8 mouse cellular contexts compared by ENCODE assay signal in the genomic region with DNA sequence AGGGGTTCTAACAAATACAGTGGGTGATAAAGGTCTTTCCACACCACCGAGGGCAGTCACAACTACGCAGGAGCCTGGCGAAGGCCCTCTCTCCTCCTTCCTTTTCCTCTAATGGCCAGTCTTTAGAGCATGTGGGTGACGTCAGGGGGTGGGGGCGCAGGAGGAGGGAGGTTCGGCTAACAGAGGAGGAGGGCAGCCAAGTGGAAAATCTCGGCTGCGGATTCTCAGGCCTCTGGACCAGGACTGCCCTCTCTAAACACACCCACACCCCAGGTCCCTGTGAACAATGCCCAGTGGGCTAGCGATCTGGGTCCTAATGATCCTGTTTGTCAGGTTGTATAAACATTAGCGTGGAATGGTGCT. TPM values are rescaled to one million over a fixed set of nuclear protein-coding genes. Genes with fewer than 3 reads are reported as not detected.
DNase-seq lines count a peak whose midpoint lies in the region; ATAC-seq and TF ChIP-seq lines count a peak whose summit lies in the region.

No protein-coding gene starts in this region.

- peaks cover 34% of the 10 kb centered on the region for H3K4me1 ChIP-seq in hindbrain, embryonic 13.5 days (replicated peaks)
- no peaks in the 10 kb centered on the region for H3K4me1 ChIP-seq in lung, postnatal 0 days (ENCODE audit: insufficient read depth, low read depth, low read length)

- 0 out of 2 replicates have a peak, but pooled peaks have one; percentile 1 for TF ChIP-seq CTCF in lung, postnatal 0 days (IDR thresholded peaks at IDR 0.05)

- H3K4me3 ChIP-seq in hindbrain, embryonic 13.5 days = peak overlapping the region; percentile 83
- peak overlapping the region; percentile 80 for H3K4me3 ChIP-seq in lung, postnatal 0 days (ENCODE audit: low read depth, low read length)

- no peaks in the 10 kb centered on the region for H3K9me3 ChIP-seq in hindbrain, embryonic 13.5 days
- H3K9me3 ChIP-seq in lung, postnatal 0 days (ENCODE audit: low read length) = no peaks in the 10 kb centered on the region

- peak; percentile 49 for DNase-seq in ZHBTc4 (ENCODE audit: low read depth, low spot score)
- peak; percentile 88 to 93 for DNase-seq in cerebellum, postnatal 25 days
- DNase-seq in frontal cortex, postnatal 36 days (ENCODE audit: low spot score in 2 of 2) = peak; percentile 67 to 80
- DNase-seq in layer of hippocampus, postnatal 25 days (ENCODE audit: extremely low spot score in 1 of 2, low spot score in 1 of 2) = peak; percentile 49 to 55
- peak; percentile 95 for DNase-seq in lung, postnatal 0 days (ENCODE audit: low spot score)
- peak; percentile 92 for DNase-seq in retina, embryonic 14.5 days (ENCODE audit: low spot score)
- no peak for DNase-seq in spleen, adult 12 weeks (ENCODE audit: low spot score)

- H3K36me3 ChIP-seq in hindbrain, embryonic 13.5 days = peaks cover 26% of the 10 kb centered on the region
- no peaks in the 10 kb centered on the region for H3K36me3 ChIP-seq in lung, postnatal 0 days (ENCODE audit: insufficient read depth, low read length)

- peak overlapping the region; percentile 76 for H3K4me2 ChIP-seq in hindbrain, embryonic 13.5 days
- H3K4me2 ChIP-seq in lung, postnatal 0 days (replicated peaks; ENCODE audit: low read depth, low read length) = peak overlapping the region; percentile 92

- peak overlapping the region; percentile 99 for H3K27ac ChIP-seq in hindbrain, embryonic 13.5 days
- H3K27ac ChIP-seq in lung, postnatal 0 days (ENCODE audit: low read length) = peak overlapping the region; percentile 91

- H3K27me3 ChIP-seq in hindbrain, embryonic 13.5 days = no peaks in the 10 kb centered on the region
- no peaks in the 10 kb centered on the region for H3K27me3 ChIP-seq in lung, postnatal 0 days (replicated peaks; ENCODE audit: insufficient read depth, low read length)

- ATAC-seq in hindbrain, embryonic 13.5 days (ENCODE audit: low FRiP score) = peak; percentile 90
- peak; percentile 93 for ATAC-seq in lung, postnatal 0 days

- WGBS in hindbrain, embryonic 13.5 days = 0% methylated on average over 10 of the region's 10 CpGs
- under 1% methylated on average over 10 of the region's 10 CpGs for WGBS in lung, postnatal 0 days

- no peak for TF ChIP-seq EP300 in lung, postnatal 0 days (IDR thresholded peaks at IDR 0.05)

- H3K9ac ChIP-seq in hindbrain, embryonic 13.5 days = peak overlapping the region; percentile 96
- peak overlapping the region; percentile 62 for H3K9ac ChIP-seq in lung, postnatal 0 days (replicated peaks; ENCODE audit: low read depth)

RNA-seq across cellular contexts. Expression of a gene that starts 17.8 kb away (rescaled TPM):
- 224 and 234 TPM in 2 replicates for polyA plus RNA-seq in hindbrain, embryonic 13.5 days (2015; fragmentation: Nextera tagmentation; extraction: Ambion mirVana)
- total RNA-seq in layer of hippocampus, postnatal 25 days (2021) = 100 to 1,000 TPM; 207 to 217 TPM
- polyA plus RNA-seq in lung, postnatal 0 days (2015; fragmentation: Nextera tagmentation; extraction: Ambion mirVana) = 36.9 and 41.2 TPM in 2 replicates

RNA-seq across cellular contexts. Expression of a gene that starts 47.0 kb away (rescaled TPM):
- polyA plus RNA-seq in hindbrain, embryonic 13.5 days (2015; fragmentation: Nextera tagmentation; extraction: Ambion mirVana) = not detected in 2 replicates
- not detected for total RNA-seq in layer of hippocampus, postnatal 25 days (2021)
- polyA plus RNA-seq in lung, postnatal 0 days (2015; fragmentation: Nextera tagmentation; extraction: Ambion mirVana) = not detected in 2 replicates

RNA-seq across cellular contexts. Expression of a gene that starts 47.1 kb away (rescaled TPM):
- polyA plus RNA-seq in hindbrain, embryonic 13.5 days (2015; fragmentation: Nextera tagmentation; extraction: Ambion mirVana) = 2.1 and 2.4 TPM in 2 replicates
- total RNA-seq in layer of hippocampus, postnatal 25 days (2021) = under 1 TPM; 0.42 to 0.44 TPM
- polyA plus RNA-seq in lung, postnatal 0 days (2015; fragmentation: Nextera tagmentation; extraction: Ambion mirVana) = 2.7 TPM in 2 replicates
